Mouse (Mus musculus) left cerebral cortex, adult 2 months (tissue): ENCODE measurements around the gene Lrrc57. TPM values are rescaled to one million over a fixed set of nuclear protein-coding genes. Genes with fewer than 3 reads are reported as not detected.
A peak's percentile ranks its signal among the peaks of the same experiment; 100 is the strongest.

Experiments
- DNase-seq, 2 experiments: peaks; one replicate each; pipeline ENCODE4 v3.0.0; 2021 to 2022; ENCODE audit warnings: low spot score in 2 of 2, mixed read lengths in 1 of 2; ENCODE audit errors: extremely low spot score in 1 of 2
- H3K27ac ChIP-seq: fragments of 200-600 bp; 2 replicates; pipeline ENCODE4 v1.8.1; 2022
- H3K4me3 ChIP-seq: fragments of 200-600 bp; 2 replicates; pipeline ENCODE4 v1.8.1; 2022
- CTCF ChIP-seq: fragments of 200-600 bp; IDR thresholded peaks from 2 replicates; pipeline ENCODE4 v1.8.1; 2022; ENCODE audit warnings: antibody characterized with exemption, mild to moderate bottlenecking, moderate library complexity
- intact Hi-C: fragments of 180-260 bp; cut with DNase I; formaldehyde crosslinking; loops from one replicate; pipeline ENCODE4 v1.15.1; 2025
- total RNA-seq, 2 experiments: library from RNA; stranded (reverse); gene quantifications; 2 replicates each; pipeline ENCODE4 v1.2.3; 2021

Lrrc57 gene
- total RNA-seq, 2 experiments from 2014 or later = 41.6 to 42.5 TPM

- TF ChIP-seq CTCF = no peak
- DNase-seq = no peak
- Histone ChIP-seq H3K4me3 (no peak overlapping the region), H3K27ac (no peak overlapping the region)
- intact Hi-C loops = no loop called here
Measured at GRCm38 (mm10) chr2:120631521-120631920, 22.2 kb upstream of the Lrrc57 start.

GRCm38 (mm10) chr2:120630655-120631054, 21.3 kb upstream of the Lrrc57 start:
- no peak overlapping the region for H3K4me3 ChIP-seq
- DNase-seq = no peak
- intact Hi-C loops = no loop called here
- H3K27ac ChIP-seq = 0 out of 2 replicates have a peak overlapping the region, but pooled peaks have one; percentile 7
- TF ChIP-seq CTCF = no peak

DNA sequence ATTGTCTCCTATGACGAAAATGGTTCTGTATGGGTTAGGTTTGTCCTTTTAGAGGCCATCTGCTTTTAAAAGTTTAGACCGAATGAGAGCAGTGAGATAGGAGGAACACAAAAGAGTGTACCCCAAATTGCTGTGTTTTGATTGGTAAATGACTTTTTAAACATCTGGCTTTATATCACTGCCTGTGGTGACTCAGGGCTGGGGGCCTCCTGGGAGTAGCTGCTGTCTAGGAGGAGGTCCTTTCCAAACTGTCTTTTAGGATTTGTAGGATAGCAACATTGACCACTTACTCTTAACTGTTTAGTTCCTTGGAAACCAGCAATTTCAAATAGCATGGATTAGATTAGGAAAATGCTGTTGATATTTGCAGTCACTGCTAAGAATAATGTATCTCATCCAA, 20.9 kb upstream of the Lrrc57 start:
- H3K27ac ChIP-seq = peak overlapping the region; percentile 6; the same call in 1 of the 2 replicates
- H3K4me3 ChIP-seq = no peak overlapping the region; the same call in 1 of the 2 replicates
- DNase-seq = no peak
- intact Hi-C loops = no loop called here
- TF ChIP-seq CTCF = no peak

DNA sequence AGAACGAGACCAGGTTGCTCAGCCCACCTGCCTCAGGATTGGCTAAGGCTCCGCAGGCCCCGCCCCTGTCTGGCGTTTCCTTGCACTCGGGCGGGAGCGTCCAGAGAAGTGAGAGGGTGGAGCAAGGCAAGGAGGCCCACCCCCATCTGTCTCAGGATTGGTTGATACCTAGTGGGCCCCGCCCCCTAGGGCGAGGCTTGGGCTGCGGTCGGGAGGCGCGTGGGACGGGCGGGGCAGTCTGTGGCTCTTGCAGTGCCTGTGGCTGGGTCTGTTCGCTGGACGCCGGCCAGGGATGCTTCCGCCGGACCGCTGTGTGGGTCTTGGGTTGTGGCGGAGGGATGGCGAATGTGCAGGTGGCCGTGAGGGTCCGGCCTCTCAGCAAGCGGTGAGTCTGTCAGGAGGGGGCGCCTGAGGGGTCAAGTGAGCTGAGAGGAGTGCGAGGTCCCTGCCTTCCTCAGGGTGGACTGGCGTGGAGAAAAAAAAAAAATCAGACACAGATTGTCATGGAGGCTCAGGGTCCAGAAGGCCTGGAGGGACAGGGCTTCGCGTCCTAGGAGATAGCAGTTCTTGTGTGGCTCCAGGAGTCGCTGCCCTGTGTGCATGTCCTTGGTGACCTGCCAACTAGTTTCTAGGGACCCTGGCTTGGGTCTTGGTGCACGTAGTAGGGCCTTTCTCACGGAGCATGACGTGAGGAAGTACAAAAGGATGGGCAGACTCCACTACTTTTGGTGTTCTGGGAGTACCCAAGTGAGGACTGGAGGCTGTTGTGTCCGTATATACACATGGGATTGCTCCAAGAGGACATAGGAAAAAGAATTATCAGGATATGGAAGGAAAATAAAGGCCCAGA, 19.8 kb upstream of the Lrrc57 start, which contains the start of gene Stard9:
Gene Stard9 (plus strand): TSS at position 236 of the 850 bp plus-strand sequence.
- DNase-seq = peak; percentile 95 to 97
- intact Hi-C loops = no loop called here
- Histone ChIP-seq H3K4me3 (peak within 1 kb of the TSS; percentile 56), H3K27ac (peak within 1 kb of the TSS; percentile 76)
- TF ChIP-seq CTCF = no peak; the same call in 1 of the 2 replicates

GRCm38 (mm10) chr2:120628076-120628865, 19.0 kb upstream of the Lrrc57 start:
- Histone ChIP-seq H3K4me3 (peak overlapping the region; percentile 56), H3K27ac (0 out of 2 replicates have a peak overlapping the region, but pooled peaks have one; percentile 32)
- no peak for TF ChIP-seq CTCF
- intact Hi-C loops = no loop called here
- no peak for DNase-seq

- Histone ChIP-seq H3K27ac (no peak overlapping the region), H3K4me3 (no peak overlapping the region)
- intact Hi-C loops = no loop called here
- no peak for TF ChIP-seq CTCF
- no peak for DNase-seq
Measured at GRCm38 (mm10) chr2:120622920-120623319, 13.6 kb upstream of the Lrrc57 start.

- TF ChIP-seq CTCF = peak; percentile 37
- H3K4me3 ChIP-seq = no peak overlapping the region
- H3K27ac ChIP-seq = no peak overlapping the region
- no peak for DNase-seq
- intact Hi-C loops = no loop called here
Measured at GRCm38 (mm10) chr2:120619538-120619937, 10.2 kb upstream of the Lrrc57 start.

DNA sequence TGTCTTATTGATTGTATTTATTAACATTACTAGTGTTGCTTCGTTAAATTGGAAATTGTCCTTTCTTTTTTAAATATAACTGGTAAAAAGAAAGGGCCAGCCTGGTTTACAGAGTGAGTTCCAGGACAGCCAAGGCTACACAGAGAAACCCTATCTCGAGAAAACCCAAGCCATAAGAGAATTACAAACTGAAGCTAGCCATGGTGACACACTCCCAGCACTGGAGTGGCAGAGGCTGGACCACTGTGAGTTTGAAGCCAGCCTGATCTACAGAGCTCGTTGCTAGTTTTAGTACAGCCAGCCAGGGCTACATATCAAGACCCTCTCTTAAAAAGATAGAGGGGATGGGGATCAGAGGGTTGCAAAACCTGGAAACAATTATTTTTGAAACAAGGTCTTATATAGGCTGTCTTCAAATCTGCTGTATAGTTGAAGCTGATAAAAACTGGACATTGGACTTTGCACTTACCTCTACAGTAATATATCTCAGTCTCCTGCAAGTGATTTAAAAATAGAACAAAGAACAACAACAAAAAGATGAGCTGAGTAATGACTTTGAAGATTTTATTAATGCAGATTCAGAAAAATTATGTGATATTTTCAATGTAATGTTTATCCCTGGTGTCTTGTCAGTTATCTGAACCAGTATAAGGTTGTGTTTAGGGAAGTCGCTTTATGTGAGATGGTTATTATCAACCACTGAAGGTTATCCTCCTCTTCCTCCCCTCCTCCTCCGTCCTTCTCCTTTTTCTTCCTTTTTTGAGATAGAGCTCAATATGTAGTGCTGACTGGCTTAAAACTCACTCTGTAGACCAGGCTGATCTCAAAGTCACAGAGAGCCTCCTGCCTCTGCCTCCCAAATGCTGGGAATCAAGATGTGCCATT, 7.2 kb upstream of the Lrrc57 start:
- no peak overlapping the region for H3K27ac ChIP-seq
- no peak for DNase-seq
- no peak overlapping the region for H3K4me3 ChIP-seq
- TF ChIP-seq CTCF = no peak
- intact Hi-C loops = no loop called here

- DNase-seq = peak in 1 of 2 experiments; percentile 12
- intact Hi-C loops = loop anchor here (1.0 to 5.0 kb wide), 2 partner anchors 16 to 64 kb away; no protein-coding TSS in a partner anchor
- H3K4me3 ChIP-seq = peak overlapping the region; percentile 85
- TF ChIP-seq CTCF = peak; percentile 72
- peak overlapping the region; percentile 72 for H3K27ac ChIP-seq
Measured at GRCm38 (mm10) chr2:120606021-120606690, 3.2 kb downstream of the Lrrc57 start.

DNA sequence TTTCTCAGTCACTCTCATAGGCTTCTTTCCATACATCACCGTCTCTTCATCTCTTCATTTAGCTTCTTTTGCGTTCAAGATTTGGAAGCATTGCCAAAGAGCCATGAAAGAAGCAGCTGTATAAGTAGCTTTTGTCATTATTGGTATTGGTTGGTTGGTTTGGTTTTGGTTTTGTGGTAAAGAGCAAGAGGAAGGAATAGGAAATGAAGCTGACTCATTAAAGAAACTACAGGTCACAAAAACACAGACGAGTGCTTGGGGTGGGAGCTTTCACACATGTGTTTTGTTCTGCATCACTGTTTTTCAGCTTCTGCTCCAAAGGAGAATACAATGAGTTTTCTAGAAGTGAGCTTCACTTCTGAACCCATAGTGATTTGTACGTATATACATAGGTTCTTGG, 9.8 kb downstream of the Lrrc57 start:
- no peak for TF ChIP-seq CTCF
- Histone ChIP-seq H3K4me3 (no peak overlapping the region), H3K27ac (no peak overlapping the region)
- intact Hi-C loops = no loop called here
- no peak for DNase-seq

- Histone ChIP-seq H3K27ac (peak overlapping the region; percentile 55), H3K4me3 (no peak overlapping the region)
- no peak for TF ChIP-seq CTCF
- no peak for DNase-seq
- intact Hi-C loops = no loop called here
Measured at GRCm38 (mm10) chr2:120597734-120598133, 11.6 kb downstream of the Lrrc57 start.
